In genomic region chr11:48097455-48097854, GRCm38 (mm10) we compare ENCODE assay signal across 20 mouse cellular contexts.
DNase-seq lines count a peak whose midpoint lies in the region; TF ChIP-seq lines count a peak whose summit lies in the region.
"Had no signal": no experiment of that assay in that cellular context is flagged by ENCODE, and none has a peak within 500 bp of the region (broad histone marks: within the 10 kb centered on the region; RNA-seq: fewer than 3 reads in every experiment).

No protein-coding gene starts in this region.

- no peak overlapping the region for H3K27ac ChIP-seq in CH12.LX (ENCODE audit: insufficient read depth, low read depth)
- H3K27ac ChIP-seq: embryonic facial prominence, embryonic 13.5 days; embryonic facial prominence, embryonic 15.5 days; forebrain, embryonic 13.5 days; forebrain, embryonic 15.5 days had no signal

- TF ChIP-seq POLR2A in CH12.LX (IDR thresholded peaks at IDR 0.05; ENCODE audit: low read depth, low read length), result no peak
- TF ChIP-seq POLR2A in myocyte (IDR thresholded peaks at IDR 0.05; ENCODE audit: insufficient read length, low read depth), result no peak

- H3K27me3 ChIP-seq in CH12.LX (replicated peaks), result no peaks in the 10 kb centered on the region
- H3K27me3 ChIP-seq in myocyte (ENCODE audit: control insufficient read depth, insufficient read depth, insufficient read length), result no peaks in the 10 kb centered on the region
- H3K27me3 ChIP-seq: embryonic facial prominence, embryonic 13.5 days; embryonic facial prominence, embryonic 15.5 days; forebrain, embryonic 13.5 days; forebrain, embryonic 15.5 days had no signal

- no peak for TF ChIP-seq CTCF in CH12.LX (conservative IDR thresholded peaks at IDR 0.05 in 1 of 2, IDR thresholded peaks at IDR 0.05 in 1 of 2; ENCODE audit: low read depth in 2 of 2, low read length in 2 of 2)

- H3K4me2 ChIP-seq in CH12.LX (ENCODE audit: insufficient read depth, low read depth, poor library complexity, severe bottlenecking) (peak overlapping the region; percentile 23; the same call in 1 of the 2 replicates), myocyte (ENCODE audit: low read depth) (peak overlapping the region; percentile 5)
- H3K4me2 ChIP-seq: embryonic facial prominence, embryonic 13.5 days; embryonic facial prominence, embryonic 15.5 days; forebrain, embryonic 13.5 days; forebrain, embryonic 15.5 days had no signal

- no peak for TF ChIP-seq RAD21 in CH12.LX (IDR thresholded peaks at IDR 0.05; ENCODE audit: low read depth, low read length)

- H3K36me3 ChIP-seq in CH12.LX (replicated peaks in 1 of 2; ENCODE audit: control insufficient read depth in 1 of 2, insufficient read depth in 1 of 2, low read length in 1 of 2) (no peaks in the 10 kb centered on the region), myocyte (ENCODE audit: control insufficient read depth, insufficient read depth) (no peaks in the 10 kb centered on the region)
- H3K36me3 ChIP-seq: embryonic facial prominence, embryonic 13.5 days; embryonic facial prominence, embryonic 15.5 days; forebrain, embryonic 15.5 days had no signal

- no peak overlapping the region for H3ac ChIP-seq in myocyte (ENCODE audit: control insufficient read depth, insufficient read length)

- peak; percentile 78 for DNase-seq in 3T3-L1 (ENCODE audit: low read depth, low spot score)
- no peak for DNase-seq in CH12.LX (ENCODE audit: extremely low read depth)
- no peak for DNase-seq in left cerebral cortex, adult 8-10 months (ENCODE audit: low spot score in 2 of 2)
- no peak for DNase-seq in thymus, postnatal 14 days
- DNase-seq: adrenal gland, adult 2 months; adrenal gland, postnatal 10 days; adrenal gland, postnatal 25 days; cerebellum, adult 11 months; cerebellum, adult 18-20 months; cerebellum, adult 8-10 months; cerebellum, adult 9-11 months; cerebellum, postnatal 14 days; cerebellum, postnatal 36 days; embryo, embryonic 11 days; forebrain, postnatal 0 days had no signal

- no peak for TF ChIP-seq EP300 in CH12.LX (IDR thresholded peaks at IDR 0.05; ENCODE audit: low read length)

- in situ Hi-C loops in CH12.LX (cut with MboI; ENCODE audit: low pct_ligation_motif_present, low pct_unique_long_range_greater_than_20kb, low sequenced_read_pairs), result no loop called here

- dilution Hi-C loops in CH12.LX (cut with MboI; ENCODE audit: extremely low pct_ligation_motif_present, extremely low pct_unique_long_range_greater_than_20kb, low sequenced_read_pairs), result no loop called here

- H3K79me2 ChIP-seq in CH12.LX (replicated peaks; ENCODE audit: control insufficient read depth, extremely low read depth, insufficient read depth, poor library complexity, severe bottlenecking) (no peaks in the 10 kb centered on the region), myocyte (ENCODE audit: control insufficient read depth, insufficient read depth) (no peaks in the 10 kb centered on the region)

- no peaks in the 10 kb centered on the region for H3K9me3 ChIP-seq in CH12.LX (replicated peaks; ENCODE audit: low read length)
- H3K9me3 ChIP-seq: embryonic facial prominence, embryonic 13.5 days; embryonic facial prominence, embryonic 15.5 days; forebrain, embryonic 13.5 days; forebrain, embryonic 15.5 days had no signal

- no peak overlapping the region for H3K9ac ChIP-seq in CH12.LX (ENCODE audit: insufficient read depth, low read depth)
- H3K9ac ChIP-seq: embryonic facial prominence, embryonic 13.5 days; embryonic facial prominence, embryonic 15.5 days; forebrain, embryonic 13.5 days; forebrain, embryonic 15.5 days; forebrain, postnatal 0 days had no signal

- no peaks in the 10 kb centered on the region for H3K4me1 ChIP-seq in CH12.LX (ENCODE audit: control insufficient read depth in 1 of 2, insufficient read depth in 2 of 2)
- H3K4me1 ChIP-seq: embryonic facial prominence, embryonic 13.5 days; embryonic facial prominence, embryonic 15.5 days; forebrain, embryonic 13.5 days; forebrain, embryonic 15.5 days had no signal

- H3K4me3 ChIP-seq in CH12.LX (replicated peaks in 1 of 3; ENCODE audit: low read depth in 2 of 3, low read length in 2 of 3, poor library complexity in 1 of 3) (no peak overlapping the region), myocyte (no peak overlapping the region)
- H3K4me3 ChIP-seq: embryonic facial prominence, embryonic 13.5 days; embryonic facial prominence, embryonic 15.5 days; forebrain, embryonic 13.5 days; forebrain, embryonic 15.5 days had no signal

TF ChIP-seq in CH12.LX, 34 proteins besides CTCF, POLR2A, EP300 and RAD21:
- TF ChIP-seq JUN (IDR thresholded peaks at IDR 0.05; ENCODE audit: insufficient read depth, low read depth, low read length) (no peak), POLR2AphosphoS2 (IDR thresholded peaks at IDR 0.05; ENCODE audit: low read depth, low read length) (no peak), ETS1 (conservative IDR thresholded peaks at IDR 0.05; ENCODE audit: low read depth, low read length) (no peak), BHLHE40 (IDR thresholded peaks at IDR 0.05; ENCODE audit: low read depth, low read length) (no peak), USF1 (IDR thresholded peaks at IDR 0.05; ENCODE audit: low read depth, low read length) (no peak)

TF ChIP-seq in myocyte, 11 proteins besides CTCF, POLR2A, EP300 and RAD21:
- no peak for TF ChIP-seq E2F4 (IDR thresholded peaks at IDR 0.05; ENCODE audit: insufficient read depth)
- TF ChIP-seq USF1 (IDR thresholded peaks at IDR 0.05; ENCODE audit: low read depth), result peak; percentile 69
